Mouse (Mus musculus) neural tube, embryonic 14.5 days (tissue): Measurements from ENCODE around the gene Kcnq1. TPM values are rescaled to one million over a fixed set of nuclear protein-coding genes. Genes with fewer than 3 reads are reported as not detected.

ENCODE experiments used
- ATAC-seq: fragments of 200-750 bp; cut with Nextera tagmentation; 2 replicates; pipeline ENCODE4 v1.8.0; 2017; ENCODE audit warnings: low read depth, mild to moderate bottlenecking, moderate TSS enrichment, moderate library complexity
- H3K27ac ChIP-seq: fragments of 300-500 bp; sonication (generic); 2 replicates; pipeline ENCODE4 v1.5.1; 2014; ENCODE audit warnings: low read depth, mild to moderate bottlenecking, control low read depth, low read length, moderate library complexity, mixed read lengths
- H3K27me3 ChIP-seq: fragments of 300-500 bp; sonication (generic); 2 replicates; pipeline ENCODE4 v1.6.1; 2014; ENCODE audit warnings: low read length; ENCODE audit not compliant: control insufficient read depth, insufficient read depth
- H3K36me3 ChIP-seq: fragments of 300-500 bp; sonication (generic); 2 replicates; pipeline ENCODE4 v1.6.1; 2014; ENCODE audit warnings: low read length, mixed read lengths; ENCODE audit not compliant: control insufficient read depth, insufficient read depth
- H3K4me1 ChIP-seq: fragments of 300-500 bp; sonication (generic); 2 replicates; pipeline ENCODE4 v1.6.1; 2014; ENCODE audit warnings: low read length; ENCODE audit not compliant: control insufficient read depth, insufficient read depth
- H3K4me2 ChIP-seq: fragments of 300-500 bp; sonication (generic); 2 replicates; pipeline ENCODE4 v1.6.1; 2014; ENCODE audit warnings: mild to moderate bottlenecking, low read depth, low read length, control low read depth
- H3K4me3 ChIP-seq: fragments of 300-500 bp; sonication (generic); 2 replicates; pipeline ENCODE4 v1.5.1; 2014; ENCODE audit warnings: low read depth, low read length, control low read depth, mixed read lengths
- H3K9ac ChIP-seq: fragments of 300-500 bp; sonication (generic); replicated peaks from 2 replicates; pipeline ENCODE4 v1.6.1; 2014; ENCODE audit warnings: low read depth, mild to moderate bottlenecking, control low read depth, low read length, mixed read lengths
- H3K9me3 ChIP-seq: fragments of 300-500 bp; sonication (generic); 2 replicates; pipeline ENCODE4 v1.6.1; 2016; ENCODE audit warnings: low read length; ENCODE audit not compliant: control insufficient read depth
- WGBS: fragments of 180-500 bp; shearing (Covaris S2); extraction: QIAGEN DNeasy Blood & Tissue Kit; methylation state at CpG from one replicate; pipeline ENCODE4 v1.1.7; 2014; 5-methylcytosine and 5-hydroxymethylcytosine counted together
- polyA plus RNA-seq: library from polyadenylated mRNA; unstranded; fragments of >200 nt; fragmentation: Nextera tagmentation; extraction: Ambion mirVana; gene quantifications from 2 replicates; pipeline ENCODE4 v1.2.1, GENCODE M21; 2014

Gene Kcnq1
- polyA plus RNA-seq, 1 experiment from 2014 or later: 2.4 TPM

DNA sequence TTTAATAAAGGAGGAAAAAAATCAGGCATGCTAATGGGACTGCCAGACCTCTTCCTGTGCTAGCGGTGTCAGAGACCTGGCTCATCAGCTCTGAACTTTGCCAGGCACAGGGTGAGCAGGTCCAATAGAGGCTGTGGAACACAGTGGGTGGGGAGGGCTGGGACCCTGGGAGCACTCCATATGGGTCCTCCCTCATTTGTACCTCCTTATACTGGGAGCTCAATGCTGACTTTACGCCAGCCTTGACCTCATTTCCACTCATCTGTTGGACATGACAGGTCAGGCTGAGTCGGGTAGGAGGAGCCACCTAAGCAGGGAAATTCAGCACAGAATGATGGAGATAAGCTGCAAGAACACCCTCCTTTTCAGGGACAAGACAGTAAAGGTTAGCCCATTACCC, 38.3 kb upstream of the Kcnq1 start:
- H3K4me2 ChIP-seq: peak overlapping the region; percentile 52
- H3K9me3 ChIP-seq: no peaks in the 10 kb centered on the region
- peaks cover 23% of the 10 kb centered on the region for H3K4me1 ChIP-seq
- peak overlapping the region; percentile 96 for H3K27ac ChIP-seq
- WGBS: 71% methylated on average over 3 of the region's 3 CpGs
- ATAC-seq: no peak
- peaks cover 2% of the 10 kb centered on the region; the same call in 1 of the 2 replicates for H3K27me3 ChIP-seq
- H3K4me3 ChIP-seq: peak overlapping the region; percentile 54; the same call in 1 of the 2 replicates
- peak overlapping the region; percentile 72 for H3K9ac ChIP-seq
- H3K36me3 ChIP-seq: peaks cover 27% of the 10 kb centered on the region

DNA sequence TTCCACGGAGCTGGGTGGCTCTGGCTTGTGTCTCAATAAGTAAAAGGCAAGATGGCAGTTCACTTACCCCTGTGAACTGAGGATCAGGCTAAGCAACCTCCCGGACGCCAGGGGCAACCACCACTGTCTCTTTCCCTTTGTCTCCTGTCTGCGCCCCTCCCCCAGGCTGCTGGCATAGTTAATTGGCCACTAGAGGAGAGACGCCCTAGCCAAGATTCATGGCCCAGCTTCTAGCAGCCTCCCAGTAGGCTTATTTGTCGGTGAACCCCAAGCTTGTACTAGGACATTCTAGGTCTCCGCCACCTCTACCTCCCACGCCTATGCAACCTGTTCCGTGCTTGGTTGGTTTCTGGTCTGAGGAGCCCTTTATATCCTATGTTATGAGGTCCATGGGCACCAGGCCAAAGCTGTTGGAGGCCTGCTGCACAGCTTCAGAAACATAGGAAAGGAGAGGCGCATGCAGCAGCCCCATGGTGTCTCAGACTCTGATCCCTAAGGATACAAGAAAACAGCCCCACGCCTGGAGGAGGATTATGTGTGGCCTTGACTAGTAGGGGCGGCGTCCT, 37.8 kb upstream of the Kcnq1 start:
- H3K4me2 ChIP-seq: peak overlapping the region; percentile 52
- peak overlapping the region; percentile 72 for H3K9ac ChIP-seq
- peak overlapping the region; percentile 54 for H3K4me3 ChIP-seq
- H3K4me1 ChIP-seq: peaks cover 23% of the 10 kb centered on the region
- H3K27ac ChIP-seq: peak overlapping the region; percentile 96
- H3K9me3 ChIP-seq: no peaks in the 10 kb centered on the region
- H3K36me3 ChIP-seq: peaks cover 24% of the 10 kb centered on the region
- peaks cover 2% of the 10 kb centered on the region; the same call in 1 of the 2 replicates for H3K27me3 ChIP-seq
- no peak; the same call in 1 of the 2 replicates for ATAC-seq
- 31% methylated on average over 13 of the region's 13 CpGs for WGBS

DNA sequence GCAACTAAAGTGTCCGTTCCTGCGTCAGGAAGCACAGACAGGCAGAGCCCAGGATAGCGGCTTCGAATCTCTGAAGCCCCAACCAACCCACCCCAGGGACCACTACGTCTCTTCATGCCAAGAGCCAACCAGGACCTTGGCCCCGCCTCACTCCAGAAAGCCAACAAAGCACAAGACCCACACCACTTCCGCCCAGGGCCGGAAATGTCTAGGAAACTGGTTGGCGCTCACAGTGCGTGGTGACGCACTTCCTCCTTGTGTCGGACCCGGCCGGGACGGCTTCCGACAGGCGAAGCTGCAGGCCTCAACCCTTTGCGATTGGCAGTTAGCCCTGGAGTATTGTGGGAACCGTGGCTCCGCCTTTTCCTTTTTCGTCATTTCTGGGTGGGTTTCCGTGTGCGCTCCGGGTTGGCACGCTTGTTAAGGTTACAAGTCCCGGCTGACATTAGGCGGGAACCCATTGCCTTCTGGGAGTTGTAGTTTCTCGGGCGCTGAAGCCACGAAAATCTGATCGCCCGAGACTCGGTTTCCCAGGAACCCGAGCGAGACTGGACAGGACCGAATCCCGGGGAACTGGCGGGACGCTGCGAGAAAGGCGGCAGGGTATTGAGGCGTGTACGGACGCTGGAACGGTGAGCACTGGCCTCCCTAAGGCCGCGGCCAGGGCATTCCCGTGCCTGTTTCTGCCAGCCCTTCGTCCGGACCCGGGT, 37.1 kb upstream of the Kcnq1 start, which contains the start of gene Tssc4:
Tssc4 (plus strand) TSS at position 368 of the 710 bp plus-strand sequence.
- peaks cover 2% of the 10 kb centered on the region; the same call in 1 of the 2 replicates for H3K27me3 ChIP-seq
- under 1% methylated on average over 51 of the region's 51 CpGs for WGBS
- peak; percentile 96 for ATAC-seq
- H3K4me1 ChIP-seq: peaks cover 23% of the 10 kb centered on the region
- peak within 1 kb of the TSS; percentile 82 for H3K9ac ChIP-seq
- H3K9me3 ChIP-seq: no peaks in the 10 kb centered on the region
- H3K27ac ChIP-seq: peak within 1 kb of the TSS; percentile 96
- H3K4me3 ChIP-seq: peak within 1 kb of the TSS; percentile 54
- peaks cover 21% of the 10 kb centered on the region for H3K36me3 ChIP-seq
- H3K4me2 ChIP-seq: peak within 1 kb of the TSS; percentile 97

DNA sequence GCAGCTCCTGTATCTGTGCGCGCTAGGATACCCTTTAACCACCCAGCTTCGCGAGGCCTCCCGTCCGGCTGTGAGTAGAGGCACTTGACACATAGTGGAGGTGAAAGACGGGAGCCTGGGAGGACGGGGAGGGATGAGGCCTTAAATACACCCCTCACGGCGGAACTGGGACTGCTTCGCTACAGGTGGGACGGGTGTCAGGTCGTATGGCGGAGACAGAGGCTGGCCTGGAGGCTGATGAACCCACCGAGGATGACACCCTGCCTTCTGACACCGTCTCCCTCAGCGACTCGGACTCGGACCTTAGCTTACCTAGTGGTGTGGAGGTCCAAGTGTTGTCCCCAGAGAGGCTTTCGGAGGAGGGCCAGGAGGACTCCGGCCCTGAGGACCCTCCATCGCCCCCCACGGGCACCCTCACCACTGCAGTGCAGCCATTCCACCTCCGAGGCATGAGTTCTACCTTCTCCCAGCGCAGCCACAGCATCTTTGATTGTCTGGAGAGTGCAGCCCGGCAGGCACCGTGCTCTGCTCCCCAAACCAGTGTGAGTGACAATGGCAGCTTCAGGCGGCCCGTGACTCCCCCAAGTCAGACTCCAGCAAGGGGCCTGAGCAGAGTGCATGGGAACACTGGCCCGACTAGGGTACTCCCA, 36.3 kb upstream of the Kcnq1 start:
- Histone ChIP-seq H3K27me3 (peaks cover 2% of the 10 kb centered on the region; the same call in 1 of the 2 replicates), H3K4me2 (peak overlapping the region; percentile 97), H3K9me3 (no peaks in the 10 kb centered on the region), H3K27ac (peak overlapping the region; percentile 70), H3K36me3 (peaks cover 16% of the 10 kb centered on the region), H3K4me3 (peak overlapping the region; percentile 54), H3K4me1 (peaks cover 23% of the 10 kb centered on the region), H3K9ac (peak overlapping the region; percentile 82)
- ATAC-seq: no peak
- WGBS: 13% methylated on average over 30 of the region's 30 CpGs

DNA sequence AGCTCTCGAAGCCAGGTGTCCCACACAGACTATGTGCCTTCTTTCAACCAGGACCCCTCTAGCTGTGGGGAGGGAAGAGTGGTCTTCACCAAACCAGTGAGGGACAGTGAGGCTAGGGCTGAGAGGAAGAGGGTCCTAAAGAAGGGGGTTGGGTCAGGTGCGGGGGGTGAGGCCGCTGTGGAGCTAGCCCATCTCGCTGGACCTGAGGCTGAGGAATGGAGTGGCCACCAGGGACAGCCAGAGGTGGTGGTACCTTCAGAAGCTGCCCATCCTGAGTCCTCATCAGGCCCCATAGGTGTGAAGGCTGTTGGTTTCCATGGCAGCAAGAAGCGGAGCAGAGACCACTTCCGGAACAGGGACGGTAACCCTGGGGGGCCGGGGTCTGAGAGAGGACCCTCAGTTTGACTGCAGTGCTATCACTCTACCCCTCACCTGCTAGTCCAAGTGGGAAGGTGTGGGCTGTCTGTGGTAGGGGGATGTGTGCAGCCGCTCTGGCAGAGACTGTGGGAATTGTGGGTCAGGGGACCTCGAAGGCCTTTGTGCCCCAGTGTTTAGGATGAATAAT, 35.6 kb upstream of the Kcnq1 start:
- Histone ChIP-seq H3K4me1 (peaks cover 23% of the 10 kb centered on the region), H3K9ac (no peak overlapping the region; the same call in 1 of the 2 replicates), H3K4me2 (peak overlapping the region; percentile 97), H3K36me3 (peaks cover 12% of the 10 kb centered on the region), H3K9me3 (no peaks in the 10 kb centered on the region), H3K27ac (no peak overlapping the region), H3K27me3 (peaks cover 2% of the 10 kb centered on the region; the same call in 1 of the 2 replicates), H3K4me3 (peak overlapping the region; percentile 54; the same call in 1 of the 2 replicates)
- ATAC-seq: no peak
- 94% methylated on average over 10 of the region's 10 CpGs for WGBS

DNA sequence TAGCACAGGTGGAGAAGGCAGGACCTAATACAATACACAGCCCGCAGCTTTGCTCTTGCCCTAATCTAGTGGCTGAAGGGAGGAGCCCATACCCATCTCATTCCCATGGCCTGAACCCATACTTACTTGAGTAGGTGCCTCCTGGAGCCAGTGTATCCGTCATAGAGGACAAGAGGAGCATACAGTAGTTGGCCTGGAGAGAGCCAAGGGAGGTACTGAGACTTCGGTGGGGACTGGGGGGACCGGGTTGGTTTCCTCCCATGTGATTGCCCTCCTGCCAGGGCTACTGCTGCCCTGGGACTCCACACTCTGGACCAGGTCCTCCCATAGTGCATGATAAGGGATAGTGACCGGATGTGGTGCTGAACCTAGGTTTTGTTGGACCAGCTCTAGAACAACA, 33.6 kb upstream of the Kcnq1 start:
- Histone ChIP-seq H3K27ac (no peak overlapping the region), H3K27me3 (peaks cover 2% of the 10 kb centered on the region; the same call in 1 of the 2 replicates), H3K9me3 (no peaks in the 10 kb centered on the region), H3K4me3 (no peak overlapping the region), H3K9ac (no peak overlapping the region), H3K4me1 (peaks cover 22% of the 10 kb centered on the region), H3K4me2 (no peak overlapping the region), H3K36me3 (no peaks in the 10 kb centered on the region)
- no peak for ATAC-seq
- WGBS: 88% methylated on average over 5 of the region's 5 CpGs

DNA sequence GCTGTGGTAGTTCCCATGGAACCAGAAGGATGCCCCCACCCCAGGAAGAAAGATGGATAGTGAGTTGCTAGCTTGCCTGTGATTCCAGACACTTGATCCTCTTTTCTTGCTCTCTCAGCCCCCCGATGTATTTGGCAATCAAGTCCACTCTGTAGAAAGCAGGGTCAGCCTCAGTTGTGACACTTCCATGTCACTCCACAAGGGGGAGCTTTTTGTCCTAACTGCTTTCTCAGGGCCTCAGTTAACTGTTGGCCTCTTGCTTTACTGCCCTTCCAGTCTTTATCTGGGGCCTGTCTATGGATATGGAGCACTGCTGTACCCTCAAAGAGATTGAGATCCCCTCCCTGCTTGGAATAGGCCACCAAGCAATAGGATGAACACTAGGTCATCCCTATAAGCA, 33.1 kb upstream of the Kcnq1 start:
- Histone ChIP-seq H3K9me3 (no peaks in the 10 kb centered on the region), H3K4me1 (peaks cover 17% of the 10 kb centered on the region), H3K36me3 (no peaks in the 10 kb centered on the region), H3K4me3 (no peak overlapping the region), H3K27me3 (peaks cover 2% of the 10 kb centered on the region; the same call in 1 of the 2 replicates), H3K27ac (no peak overlapping the region), H3K4me2 (no peak overlapping the region), H3K9ac (no peak overlapping the region)
- ATAC-seq: no peak
- 76% methylated on average over 1 of the region's 1 CpGs for WGBS

DNA sequence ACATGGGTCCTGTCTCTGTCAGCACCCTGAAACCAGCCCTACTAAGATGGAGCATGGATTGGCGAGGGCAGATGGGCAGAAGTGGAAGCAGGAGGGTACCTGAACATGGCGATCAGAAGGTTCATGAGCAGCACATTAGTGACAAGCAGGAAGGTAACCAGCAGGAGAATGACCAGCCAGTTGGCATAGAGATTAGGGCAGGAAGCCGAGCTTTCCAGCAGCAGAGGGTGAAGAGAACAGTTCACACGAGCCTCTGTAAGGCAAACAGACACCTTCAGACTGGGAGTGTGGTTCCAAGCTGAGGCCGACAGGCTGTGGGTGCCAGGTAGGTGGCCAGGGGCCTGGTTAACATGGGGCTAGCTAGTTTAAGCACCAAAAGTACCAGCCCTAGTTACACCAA, 30.8 kb upstream of the Kcnq1 start:
- ATAC-seq: no peak
- Histone ChIP-seq H3K4me2 (no peak overlapping the region), H3K36me3 (no peaks in the 10 kb centered on the region), H3K27me3 (no peaks in the 10 kb centered on the region), H3K4me3 (no peak overlapping the region), H3K9me3 (no peaks in the 10 kb centered on the region), H3K4me1 (peaks cover 7% of the 10 kb centered on the region), H3K9ac (no peak overlapping the region), H3K27ac (no peak overlapping the region)
- 83% methylated on average over 5 of the region's 5 CpGs for WGBS
